Mouse (Mus musculus): ENCODE data around the gene Tead4. TPM values are rescaled to one million over a fixed set of nuclear protein-coding genes. Genes with fewer than 3 reads are reported as not detected.
"Not testable (repeated sequence)": the region's sequence is repeated elsewhere in the genome, so short reads cannot be mapped to it uniquely, and the experiment has no call there.

The Tead4 gene
- polyA plus RNA-seq, 1 experiment from 2014 or later, result 3.4 TPM

- Histone ChIP-seq H3K9ac (no peak overlapping the region), H3K4me3 (no peak overlapping the region), H3K9me3 (no peaks in the 10 kb centered on the region), H3K4me1 (0 out of 2 replicates have a peak, but pooled peaks cover 4% of the 10 kb centered on the region), H3K27ac (replicated peaks) (no peak overlapping the region), H3K27me3 (replicated peaks) (no peaks in the 10 kb centered on the region), H3K36me3 (no peaks in the 10 kb centered on the region), H3K4me2 (no peak overlapping the region)
- 79% methylated on average over 3 of the region's 3 CpGs for WGBS
- ATAC-seq (ENCODE audit: extremely low read depth, insufficient number of reproducible peaks, low FRiP score, low TSS enrichment), result no peak
These were observed 68.9 kb downstream of the Tead4 start for GRCm38 (mm10) chr6:128231741-128232140.

DNA sequence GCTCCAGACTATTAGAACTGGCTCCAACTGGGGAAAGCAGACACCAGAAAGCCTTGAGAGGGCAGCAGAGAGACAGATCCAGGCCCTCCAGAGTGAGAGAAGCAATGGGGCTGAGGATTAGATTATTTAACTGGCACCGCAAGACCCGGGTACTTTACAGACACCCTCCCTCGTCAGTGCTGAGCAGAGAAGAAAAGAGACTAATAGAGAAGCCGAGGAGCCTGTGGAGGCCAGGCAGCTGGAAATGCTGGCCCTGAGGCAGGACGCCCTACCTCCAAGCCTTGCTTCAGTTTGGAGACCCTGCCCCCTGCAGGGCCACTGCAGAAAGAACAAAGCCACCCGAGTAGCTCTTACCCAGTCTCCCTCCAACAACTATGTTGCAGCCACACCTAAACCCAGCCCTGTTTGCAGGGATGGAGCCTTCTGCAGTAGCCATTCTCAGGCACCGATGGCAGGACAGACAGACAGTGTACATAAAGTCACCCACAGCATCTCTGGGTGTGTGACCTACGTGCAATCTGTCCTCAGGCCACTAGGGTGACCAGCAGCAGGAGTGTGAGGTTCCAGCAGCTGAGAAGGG, 73.1 kb downstream of the Tead4 start:
- ATAC-seq (ENCODE audit: extremely low read depth, insufficient number of reproducible peaks, low FRiP score, low TSS enrichment), result no peak
- no peaks in the 10 kb centered on the region for H3K9me3 ChIP-seq
- peak overlapping the region; percentile 40; the same call in 1 of the 2 replicates for H3K4me2 ChIP-seq
- H3K27ac ChIP-seq (replicated peaks), result no peak overlapping the region
- H3K9ac ChIP-seq, result no peak overlapping the region
- H3K4me1 ChIP-seq, result peaks cover 15% of the 10 kb centered on the region
- WGBS, result 35% methylated on average over 8 of the region's 8 CpGs
- H3K27me3 ChIP-seq (replicated peaks), result no peaks in the 10 kb centered on the region
- no peaks in the 10 kb centered on the region for H3K36me3 ChIP-seq
- no peak overlapping the region for H3K4me3 ChIP-seq

DNA sequence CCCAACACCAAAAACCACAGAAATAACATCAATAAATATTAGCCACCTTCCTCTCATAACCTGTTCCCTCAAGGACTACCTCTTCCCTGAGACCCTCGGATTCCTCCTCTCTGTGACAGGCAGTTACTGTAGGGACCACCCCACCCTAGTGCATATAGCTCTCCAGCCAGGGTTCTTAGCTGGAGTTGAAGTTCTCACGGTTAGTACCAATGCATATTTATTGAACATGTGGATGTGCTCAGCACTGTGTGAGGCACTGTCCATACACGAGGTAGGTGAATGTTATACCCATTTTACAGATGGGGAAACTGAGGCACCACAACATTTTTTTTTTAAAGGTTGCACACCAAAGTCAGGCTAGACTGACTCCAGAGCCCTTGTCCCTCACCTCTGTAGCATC, 73.7 kb downstream of the Tead4 start:
- Histone ChIP-seq H3K4me2 (no peak overlapping the region), H3K27ac (replicated peaks) (no peak overlapping the region), H3K4me1 (peaks cover 15% of the 10 kb centered on the region), H3K9me3 (no peaks in the 10 kb centered on the region), H3K36me3 (no peaks in the 10 kb centered on the region), H3K4me3 (no peak overlapping the region), H3K27me3 (replicated peaks) (no peaks in the 10 kb centered on the region), H3K9ac (no peak overlapping the region)
- ATAC-seq (ENCODE audit: extremely low read depth, insufficient number of reproducible peaks, low FRiP score, low TSS enrichment), result no peak
- 74% methylated on average over 3 of the region's 3 CpGs for WGBS

- WGBS, result 89% methylated on average over 1 of the region's 1 CpGs
- H3K27me3 ChIP-seq (replicated peaks), result no peaks in the 10 kb centered on the region
- no peak for ATAC-seq (ENCODE audit: extremely low read depth, insufficient number of reproducible peaks, low FRiP score, low TSS enrichment)
These were observed 74.8 kb downstream of the Tead4 start for GRCm38 (mm10) chr6:128225846-128226176.

DNA sequence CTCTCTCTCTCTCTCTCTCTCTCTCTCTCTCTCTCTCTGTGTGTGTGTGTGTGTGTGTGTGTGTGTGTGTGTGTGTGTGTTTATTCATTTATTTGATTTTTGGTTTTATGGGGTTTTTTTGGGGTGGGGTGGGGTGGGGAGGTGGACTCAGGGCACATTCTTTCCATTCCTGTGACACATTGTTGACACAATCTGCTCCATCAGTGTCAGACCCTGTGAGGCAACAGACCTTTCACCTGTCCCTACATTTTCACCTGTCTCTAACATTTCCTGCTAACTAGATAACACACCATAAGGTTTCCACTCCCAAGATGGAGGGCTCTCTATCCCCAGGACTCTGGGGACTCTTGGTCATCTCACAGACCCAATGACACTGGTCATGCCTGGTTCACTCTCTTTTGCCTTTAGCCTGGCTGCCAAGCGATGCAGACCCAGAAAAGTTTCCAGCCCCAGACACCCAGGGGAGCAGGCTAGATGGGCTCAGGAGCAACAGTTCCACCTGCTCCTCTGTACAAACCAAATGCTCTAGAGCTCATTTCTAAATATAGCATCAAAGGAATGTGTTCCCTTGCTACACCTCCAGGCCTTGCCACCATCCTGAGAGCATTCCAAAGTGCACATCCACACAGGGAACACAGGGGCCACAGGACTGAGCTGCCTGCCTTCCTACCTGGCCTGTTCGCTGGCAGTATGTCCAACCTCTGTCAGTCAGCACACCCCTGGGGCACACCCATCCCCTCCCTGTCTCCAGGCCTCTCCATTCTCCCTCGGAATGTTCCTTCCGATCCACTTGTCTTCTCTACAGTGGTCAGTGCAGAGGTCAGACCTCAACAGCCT, 75.4 kb downstream of the Tead4 start:
- Histone ChIP-seq H3K27me3 (replicated peaks) (no peaks in the 10 kb centered on the region), H3K4me3 (no peak overlapping the region), H3K9me3 (no peaks in the 10 kb centered on the region), H3K9ac (0 out of 2 replicates have a peak overlapping the region, but pooled peaks have one; percentile 2), H3K4me1 (peaks cover 15% of the 10 kb centered on the region), H3K36me3 (no peaks in the 10 kb centered on the region), H3K27ac (replicated peaks) (no peak overlapping the region), H3K4me2 (no peak overlapping the region)
- WGBS, result 41% methylated on average over 4 of the region's 4 CpGs
- ATAC-seq (ENCODE audit: extremely low read depth, insufficient number of reproducible peaks, low FRiP score, low TSS enrichment), result no peak

More at GRCm38 (mm10) chr6:128225846-128226176, 74.8 kb downstream of the Tead4 start:
- Histone ChIP-seq H3K4me1 (peaks cover 15% of the 10 kb centered on the region), H3K4me3 (no peak overlapping the region), H3K4me2 (no peak overlapping the region), H3K9ac (no peak overlapping the region), H3K9me3 (no peaks in the 10 kb centered on the region), H3K36me3 (no peaks in the 10 kb centered on the region), H3K27ac (replicated peaks) (no peak overlapping the region)

DNA sequence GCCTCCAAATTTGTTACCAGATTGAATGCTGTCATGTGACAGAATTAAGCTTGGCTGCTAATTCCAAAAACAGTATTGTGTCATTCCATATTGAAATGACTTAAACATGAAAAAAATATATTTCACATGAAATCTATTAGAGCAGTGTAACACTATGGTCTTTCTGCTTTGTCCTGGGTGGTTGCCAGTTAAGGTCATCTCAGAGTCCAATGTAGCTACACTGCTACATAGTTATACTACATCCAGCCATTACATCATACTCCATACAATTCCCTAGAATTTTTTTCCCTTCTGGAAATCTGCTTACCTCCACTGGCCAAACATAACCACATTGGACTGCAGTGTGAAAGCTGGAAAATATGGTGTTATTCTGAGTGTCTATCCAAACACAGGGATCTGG, 77.5 kb downstream of the Tead4 start:
- H3K27ac ChIP-seq (replicated peaks), result no peak overlapping the region
- no peaks in the 10 kb centered on the region for H3K27me3 ChIP-seq (replicated peaks)
- H3K4me2 ChIP-seq, result no peak overlapping the region
- H3K9ac ChIP-seq, result no peak overlapping the region
- H3K4me1 ChIP-seq, result peaks cover 15% of the 10 kb centered on the region
- no peaks in the 10 kb centered on the region for H3K36me3 ChIP-seq
- H3K9me3 ChIP-seq, result no peaks in the 10 kb centered on the region
- ATAC-seq (ENCODE audit: extremely low read depth, insufficient number of reproducible peaks, low FRiP score, low TSS enrichment), result no peak
- no peak overlapping the region for H3K4me3 ChIP-seq

DNA sequence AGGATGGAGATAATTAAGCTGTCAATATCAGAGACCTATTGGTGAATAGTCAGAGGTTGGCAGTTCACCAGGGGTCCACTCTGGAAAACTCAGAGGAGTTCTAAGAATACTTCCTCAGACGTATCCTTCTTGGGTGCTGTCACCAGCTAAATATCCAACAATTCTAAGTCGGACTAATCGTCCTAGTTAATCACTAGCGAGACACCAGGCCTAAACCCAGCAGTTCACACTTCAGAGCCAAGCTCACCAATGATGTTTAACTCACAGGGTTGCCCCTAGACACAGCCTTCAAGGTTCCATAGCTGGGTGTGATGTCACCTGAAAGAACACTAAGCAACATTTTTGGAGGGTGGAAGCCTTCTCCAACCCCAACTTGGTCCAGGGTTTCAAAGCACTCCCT, 85.6 kb downstream of the Tead4 start:
- WGBS, result 75% methylated on average over 4 of the region's 4 CpGs

DNA sequence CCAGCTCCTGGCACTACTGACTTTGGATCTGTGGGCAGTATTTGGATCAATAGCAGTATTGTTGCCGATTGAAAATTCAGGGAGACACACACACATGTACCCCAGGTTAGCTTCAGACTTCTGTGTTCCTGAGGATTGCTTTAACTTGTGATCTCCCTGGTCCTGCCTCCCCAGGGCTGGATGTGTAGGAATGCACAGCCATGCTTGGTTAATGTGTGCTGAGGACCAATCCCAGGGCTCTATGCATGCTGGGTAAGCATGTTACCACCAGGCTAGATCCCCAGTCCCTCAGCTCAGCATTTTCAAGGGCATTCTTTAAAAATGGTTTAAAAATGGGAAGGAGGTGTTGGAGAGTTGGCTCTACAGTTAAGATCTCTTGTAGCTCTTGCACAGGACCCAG, 91.4 kb downstream of the Tead4 start:
- H3K9ac ChIP-seq; H3K4me2 ChIP-seq; H3K9me3 ChIP-seq; ATAC-seq (ENCODE audit: extremely low read depth, insufficient number of reproducible peaks, low FRiP score, low TSS enrichment); H3K27me3 ChIP-seq (replicated peaks); H3K36me3 ChIP-seq; H3K4me3 ChIP-seq: not testable (repeated sequence)
- WGBS, result 94% methylated on average over 1 of the region's 1 CpGs
- H3K4me1 ChIP-seq, result peaks cover 14% of the 10 kb centered on the region
- H3K27ac ChIP-seq (replicated peaks), result 0 out of 2 replicates have a peak overlapping the region, but pooled peaks have one; percentile 61

More for the DNA sequence above, 85.6 kb downstream of the Tead4 start:
- H3K9me3 ChIP-seq; H3K27ac ChIP-seq (replicated peaks); ATAC-seq (ENCODE audit: extremely low read depth, insufficient number of reproducible peaks, low FRiP score, low TSS enrichment); H3K4me3 ChIP-seq; H3K27me3 ChIP-seq (replicated peaks); H3K36me3 ChIP-seq; H3K9ac ChIP-seq; H3K4me1 ChIP-seq; H3K4me2 ChIP-seq: not testable (repeated sequence)

DNA sequence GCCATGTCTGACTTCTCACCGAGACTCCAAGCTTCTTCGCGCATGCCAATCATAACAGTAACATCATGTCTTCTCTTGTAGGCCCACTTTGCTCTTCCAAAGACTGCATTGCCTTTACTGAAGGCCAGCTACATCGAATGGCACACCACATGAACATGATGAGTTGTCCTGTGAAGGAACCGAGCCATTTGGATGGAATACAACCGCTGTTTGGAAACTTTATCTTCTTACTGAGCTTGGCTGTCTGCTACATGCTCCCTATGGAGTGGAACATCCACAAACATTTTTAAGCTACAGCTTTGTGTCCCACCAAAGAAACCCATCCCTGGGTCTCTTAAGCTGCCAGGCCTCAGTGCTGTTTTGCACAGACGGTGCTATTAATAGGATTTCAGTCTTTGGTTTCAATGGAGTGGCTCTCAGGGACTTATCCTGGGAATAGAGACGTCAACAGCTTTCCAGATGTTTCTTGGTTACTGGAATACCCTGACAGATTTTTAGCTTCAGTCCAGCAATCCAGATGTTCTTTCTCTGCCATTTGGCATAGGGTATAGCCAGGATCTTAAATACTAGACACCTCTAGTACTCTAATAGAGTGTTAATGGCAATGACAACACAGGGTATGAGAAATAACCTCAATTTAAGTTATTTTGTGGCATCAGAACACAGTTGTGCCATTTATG, 92.0 kb downstream of the Tead4 start:
- Histone ChIP-seq H3K4me3 (no peak overlapping the region), H3K4me1 (peaks cover 14% of the 10 kb centered on the region), H3K9ac (no peak overlapping the region), H3K27ac (replicated peaks) (peak overlapping the region; percentile 61), H3K36me3 (no peaks in the 10 kb centered on the region), H3K27me3 (replicated peaks) (no peaks in the 10 kb centered on the region), H3K4me2 (no peak overlapping the region), H3K9me3 (no peaks in the 10 kb centered on the region)
- WGBS, result 59% methylated on average over 8 of the region's 8 CpGs
- ATAC-seq (ENCODE audit: extremely low read depth, insufficient number of reproducible peaks, low FRiP score, low TSS enrichment), result no peak

GRCm38 (mm10) chr6:128203557-128203956, 97.1 kb downstream of the Tead4 start:
- Histone ChIP-seq H3K36me3 (no peaks in the 10 kb centered on the region), H3K4me3 (no peak overlapping the region), H3K4me1 (peaks cover 16% of the 10 kb centered on the region), H3K9ac (no peak overlapping the region), H3K27ac (replicated peaks) (no peak overlapping the region), H3K4me2 (no peak overlapping the region), H3K27me3 (replicated peaks) (no peaks in the 10 kb centered on the region), H3K9me3 (no peaks in the 10 kb centered on the region)
- 69% methylated on average over 1 of the region's 1 CpGs for WGBS
- ATAC-seq (ENCODE audit: extremely low read depth, insufficient number of reproducible peaks, low FRiP score, low TSS enrichment), result no peak

GRCm38 (mm10) chr6:128200847-128201640, 99.6 kb downstream of the Tead4 start:
- Histone ChIP-seq H3K27me3 (replicated peaks) (no peaks in the 10 kb centered on the region), H3K9me3 (no peaks in the 10 kb centered on the region), H3K36me3 (no peaks in the 10 kb centered on the region), H3K4me3 (peak overlapping the region; percentile 68), H3K4me2 (peak overlapping the region; percentile 98), H3K9ac (peak overlapping the region; percentile 82), H3K27ac (replicated peaks) (peak overlapping the region; percentile 84), H3K4me1 (peaks cover 9% of the 10 kb centered on the region)
- whole genome bisulfite sequencing, result 2% methylated on average over 20 of the region's 20 CpGs
- no peak for ATAC-seq (ENCODE audit: extremely low read depth, insufficient number of reproducible peaks, low FRiP score, low TSS enrichment)

Measured in heart, embryonic 13.5 days (tissue).